Mouse (Mus musculus): ENCODE results near the gene Emc3. TPM values are rescaled to one million over a fixed set of nuclear protein-coding genes. Genes with fewer than 3 reads are reported as not detected.

Emc3 gene
- 61.7 and 73.1 TPM in 2 replicates for polyA plus RNA-seq (2015; fragmentation: Nextera tagmentation; extraction: Ambion mirVana)

DNA sequence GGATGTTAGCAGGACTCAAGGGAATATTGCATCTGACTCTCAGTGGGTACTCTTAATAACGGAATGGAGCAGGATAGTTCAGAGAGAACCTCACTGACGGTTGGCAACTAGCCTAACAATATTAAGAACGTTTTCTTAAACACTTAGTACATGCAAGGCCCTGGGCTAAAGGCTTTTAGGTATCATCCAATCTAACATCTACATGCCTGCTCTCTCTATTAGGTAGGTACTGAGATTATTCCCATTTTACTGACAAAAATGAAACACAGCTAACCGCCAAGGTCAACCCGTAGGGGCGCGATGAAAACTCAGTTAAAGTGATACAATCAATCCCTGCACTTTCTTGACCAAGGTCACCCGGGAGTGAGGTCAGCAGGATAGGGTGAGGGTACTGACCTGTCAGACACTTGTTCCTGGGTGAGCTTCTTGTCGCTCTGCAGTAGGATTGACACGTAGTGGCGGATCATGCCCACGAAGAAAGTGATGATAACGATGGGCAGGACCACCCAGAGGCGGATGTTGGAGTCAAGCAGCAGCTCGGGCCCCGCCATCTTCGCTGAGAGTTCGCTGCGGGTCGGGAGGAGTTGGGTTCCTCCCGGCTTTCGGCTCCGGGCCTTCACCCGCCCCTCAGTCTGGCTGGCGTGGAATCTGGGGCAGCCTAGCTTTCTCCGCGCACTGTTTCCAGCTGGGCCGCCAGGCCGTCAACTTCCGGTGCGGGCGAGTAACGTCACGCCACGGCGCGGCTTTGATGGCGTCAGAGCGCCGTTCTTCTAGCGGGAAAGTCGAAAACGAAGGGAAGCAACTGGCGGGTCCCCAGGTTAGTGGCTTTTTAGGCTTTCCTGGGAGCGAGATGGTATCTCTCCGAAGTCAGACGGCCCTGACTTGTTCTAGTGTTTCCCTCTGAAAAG lies at the start of gene Emc3, which contains the start of gene Fancd2:
Gene Emc3 (minus strand): TSS at position 721 of the 908 bp plus-strand sequence.
Gene Fancd2 (plus strand): TSS at position 751 of the 908 bp plus-strand sequence.

DNA sequence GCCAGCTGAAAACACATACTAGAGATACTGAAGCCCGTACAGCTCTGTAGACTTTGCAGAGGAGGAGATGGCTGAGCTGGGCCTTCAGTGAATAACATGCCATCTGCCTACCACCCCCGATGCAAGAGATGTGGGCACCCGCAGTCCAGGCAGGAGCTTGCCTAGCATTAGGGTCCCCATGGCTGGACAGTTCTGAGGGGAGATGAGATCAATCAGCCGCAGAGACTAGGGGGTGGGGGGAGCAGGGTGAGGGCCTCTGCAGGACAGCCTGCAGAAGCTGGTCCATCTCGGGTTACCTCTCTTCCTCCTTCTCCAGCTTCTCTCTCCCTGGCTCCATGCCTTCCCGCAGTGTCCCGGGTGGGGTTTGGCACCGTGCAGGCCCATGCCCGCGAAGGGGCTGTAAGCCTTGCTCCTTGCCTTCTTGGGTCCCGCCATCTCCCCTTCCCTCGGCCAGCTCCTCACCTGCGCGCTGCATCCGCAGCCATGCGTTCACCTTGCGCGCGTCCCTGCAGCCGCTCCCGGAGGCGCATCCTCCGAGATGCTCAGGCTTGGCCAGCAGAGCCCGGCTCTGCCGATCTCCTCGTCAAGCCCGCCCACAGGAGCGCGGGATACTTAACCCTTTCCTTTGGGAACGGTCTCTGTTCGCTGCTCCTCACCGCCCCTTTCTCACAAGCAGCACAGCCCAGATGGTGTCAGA lies 29.9 kb downstream of the Emc3 start, which contains the start of gene Prrt3:
Gene Prrt3 (minus strand): TSS at position 544 of the 697 bp plus-strand sequence.

DNA sequence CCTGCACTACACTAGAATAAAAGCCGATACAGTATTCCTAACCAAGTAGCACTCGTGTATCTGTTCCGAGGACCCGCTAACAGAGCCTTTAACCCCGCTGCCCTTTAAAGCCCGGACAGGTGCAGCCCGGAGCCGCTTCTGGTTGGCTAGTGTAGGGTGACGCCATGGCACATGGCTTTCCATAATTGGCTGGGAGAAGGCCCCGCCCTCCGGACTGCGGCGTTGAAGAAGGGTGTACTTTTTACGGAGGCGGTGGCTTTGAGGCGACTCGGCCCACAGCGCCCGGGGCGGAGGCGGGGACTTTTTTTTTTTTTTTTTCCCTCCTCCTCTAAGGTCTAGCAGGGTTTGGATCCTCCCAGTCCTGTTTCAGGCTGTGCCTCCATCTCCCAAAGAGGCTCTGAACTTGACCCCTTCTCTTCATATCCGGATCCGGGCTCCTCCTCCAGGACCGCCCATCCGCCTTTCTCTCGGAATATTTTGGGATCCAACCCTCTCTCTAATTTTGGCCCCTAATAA lies 48.3 kb downstream of the Emc3 start, which contains the start of gene Creld1:
Gene Creld1 (plus strand): TSS at position 198 of the 516 bp plus-strand sequence.

DNA sequence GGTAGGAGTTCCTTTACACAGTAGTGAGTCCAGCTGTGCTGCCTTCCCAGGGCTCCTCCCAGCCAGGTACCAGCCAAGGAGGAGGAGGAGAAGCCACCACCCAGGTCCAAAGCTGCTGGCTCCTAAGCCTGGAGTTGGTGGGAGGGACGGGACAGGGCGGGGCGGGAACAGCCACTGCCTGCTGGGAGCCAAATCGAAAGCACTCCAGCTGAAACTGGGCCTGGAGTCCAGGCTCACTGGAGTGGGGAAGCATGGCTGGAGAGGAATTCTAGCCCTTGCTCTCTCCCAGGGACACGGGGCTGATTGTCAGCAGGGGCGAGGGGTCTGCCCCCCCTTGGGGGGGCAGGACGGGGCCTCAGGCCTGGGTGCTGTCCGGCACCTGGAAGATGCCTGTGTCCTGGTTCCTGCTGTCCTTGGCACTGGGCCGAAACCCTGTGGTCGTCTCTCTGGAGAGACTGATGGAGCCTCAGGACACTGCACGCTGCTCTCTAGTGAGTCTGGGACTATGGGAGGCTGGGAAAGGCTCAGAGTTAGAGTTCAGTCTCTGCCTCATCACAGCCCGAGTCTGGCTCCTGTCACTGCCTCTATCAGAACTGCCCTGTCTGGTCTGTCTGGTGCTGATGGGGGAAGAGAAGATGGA lies 60.0 kb downstream of the Emc3 start, which contains the start of gene Il17rc:
Gene Il17rc (plus strand): TSS at position 131 of the 640 bp plus-strand sequence.

Small RNAs within 50 kb of the gene (microRNA-seq; reads per million reads assigned to microRNA genes)
- gene Gm23365: 0 reads per million in 2 experiments

Other genes starting within 250 kb of the Emc3 start
- 0.09 and 0.10 TPM in 2 replicates for gene Cpne9, start 249.3 kb downstream of the Emc3 start, polyA plus RNA-seq (2015; fragmentation: Nextera tagmentation; extraction: Ambion mirVana)
- gene Brpf1, start 224.5 kb downstream of the Emc3 start, polyA plus RNA-seq (2015; fragmentation: Nextera tagmentation; extraction: Ambion mirVana): 6.6 and 7.6 TPM in 2 replicates
- 6.9 and 7.9 TPM in 2 replicates for gene Ogg1, start 204.7 kb downstream of the Emc3 start, polyA plus RNA-seq (2015; fragmentation: Nextera tagmentation; extraction: Ambion mirVana)
- 58.2 and 77.7 TPM in 2 replicates for gene Camk1, start 187.7 kb downstream of the Emc3 start, polyA plus RNA-seq (2015; fragmentation: Nextera tagmentation; extraction: Ambion mirVana)
- gene Tada3, start 153.8 kb downstream of the Emc3 start, polyA plus RNA-seq (2015; fragmentation: Nextera tagmentation; extraction: Ambion mirVana): 32.0 and 32.4 TPM in 2 replicates
- gene Arpc4, start 153.5 kb downstream of the Emc3 start, polyA plus RNA-seq (2015; fragmentation: Nextera tagmentation; extraction: Ambion mirVana): 179 and 222 TPM in 2 replicates
- 1.4 and 2.5 TPM in 2 replicates for gene Ttll3, start 142.4 kb downstream of the Emc3 start, polyA plus RNA-seq (2015; fragmentation: Nextera tagmentation; extraction: Ambion mirVana)
- gene Rpusd3, start 112.3 kb downstream of the Emc3 start, polyA plus RNA-seq (2015; fragmentation: Nextera tagmentation; extraction: Ambion mirVana): 21.7 and 28.6 TPM in 2 replicates
- gene Cidec, start 95.9 kb downstream of the Emc3 start, polyA plus RNA-seq (2015; fragmentation: Nextera tagmentation; extraction: Ambion mirVana): 8.3 and 223 TPM in 2 replicates
- gene Jagn1, start 89.1 kb downstream of the Emc3 start, polyA plus RNA-seq (2015; fragmentation: Nextera tagmentation; extraction: Ambion mirVana): 63.9 and 64.1 TPM in 2 replicates
- 1.9 and 2.3 TPM in 2 replicates for gene Il17re, start 73.2 kb downstream of the Emc3 start, polyA plus RNA-seq (2015; fragmentation: Nextera tagmentation; extraction: Ambion mirVana)
- 12.8 and 17.1 TPM in 2 replicates for gene Il17rc, start 60.2 kb downstream of the Emc3 start, polyA plus RNA-seq (2015; fragmentation: Nextera tagmentation; extraction: Ambion mirVana)
- 25.2 and 33.4 TPM in 2 replicates for gene Creld1, start 48.4 kb downstream of the Emc3 start, polyA plus RNA-seq (2015; fragmentation: Nextera tagmentation; extraction: Ambion mirVana)
- gene Prrt3, start 29.7 kb downstream of the Emc3 start, polyA plus RNA-seq (2015; fragmentation: Nextera tagmentation; extraction: Ambion mirVana): 0.41 and 0.55 TPM in 2 replicates
- gene Fancd2, start within 50 bp of the Emc3 start, polyA plus RNA-seq (2015; fragmentation: Nextera tagmentation; extraction: Ambion mirVana): 1.5 and 1.7 TPM in 2 replicates
- not detected in 2 replicates for gene Fancd2os, start 69.1 kb upstream of the Emc3 start, polyA plus RNA-seq (2015; fragmentation: Nextera tagmentation; extraction: Ambion mirVana)
- gene Brk1, start 73.1 kb upstream of the Emc3 start, polyA plus RNA-seq (2015; fragmentation: Nextera tagmentation; extraction: Ambion mirVana): 143 and 159 TPM in 2 replicates
- 14.9 and 16.5 TPM in 2 replicates for gene Vhl, start 92.3 kb upstream of the Emc3 start, polyA plus RNA-seq (2015; fragmentation: Nextera tagmentation; extraction: Ambion mirVana)
- gene Irak2, start 106.8 kb upstream of the Emc3 start, polyA plus RNA-seq (2015; fragmentation: Nextera tagmentation; extraction: Ambion mirVana): 5.6 and 5.9 TPM in 2 replicates
- 0.47 and 0.89 TPM in 2 replicates for gene Tatdn2, start 165.4 kb upstream of the Emc3 start, polyA plus RNA-seq (2015; fragmentation: Nextera tagmentation; extraction: Ambion mirVana)
- gene Ghrl, start 188.2 kb upstream of the Emc3 start, polyA plus RNA-seq (2015; fragmentation: Nextera tagmentation; extraction: Ambion mirVana): 0.27 and 0.30 TPM in 2 replicates
- gene Sec13, start 209.1 kb upstream of the Emc3 start, polyA plus RNA-seq (2015; fragmentation: Nextera tagmentation; extraction: Ambion mirVana): 120 and 147 TPM in 2 replicates